Mouse (Mus musculus) gastrocnemius, postnatal 4 days (tissue): ENCODE measurements around the gene St8sia4. TPM values are rescaled to one million over a fixed set of nuclear protein-coding genes. Genes with fewer than 3 reads are reported as not detected.

Source experiments
- DNase-seq, 2 experiments: peaks; one replicate each; pipeline ENCODE4 v3.0.0; 2021 to 2022; ENCODE audit warnings: low spot score in 2 of 2, mixed read lengths in 2 of 2
- total RNA-seq, 2 experiments: library from RNA; stranded (reverse); gene quantifications; 2 replicates each; pipeline ENCODE4 v1.2.3; 2021

The St8sia4 gene
- total RNA-seq, 2 experiments from 2014 or later = 10.2 to 11.6 TPM

DNA sequence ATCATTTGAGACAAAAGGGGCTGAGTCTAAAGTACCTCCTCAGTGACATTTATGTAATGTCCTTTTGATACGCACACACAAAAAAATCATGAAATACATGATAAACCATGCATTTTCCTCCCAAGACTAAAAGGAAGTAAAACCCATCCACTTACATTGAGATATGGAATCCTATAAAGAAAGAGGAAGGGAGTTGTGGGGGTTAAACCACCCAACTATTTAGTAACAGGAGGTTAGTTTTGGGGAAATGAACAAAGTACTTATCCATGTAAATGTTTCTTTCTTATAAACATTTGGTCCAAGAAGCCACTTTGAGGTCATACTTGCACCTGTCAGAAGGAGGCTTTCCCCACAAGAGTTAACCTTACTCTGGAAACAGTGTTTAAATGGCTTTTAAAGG lies 69.3 kb downstream of the St8sia4 start:
- no peak for DNase-seq

DNA sequence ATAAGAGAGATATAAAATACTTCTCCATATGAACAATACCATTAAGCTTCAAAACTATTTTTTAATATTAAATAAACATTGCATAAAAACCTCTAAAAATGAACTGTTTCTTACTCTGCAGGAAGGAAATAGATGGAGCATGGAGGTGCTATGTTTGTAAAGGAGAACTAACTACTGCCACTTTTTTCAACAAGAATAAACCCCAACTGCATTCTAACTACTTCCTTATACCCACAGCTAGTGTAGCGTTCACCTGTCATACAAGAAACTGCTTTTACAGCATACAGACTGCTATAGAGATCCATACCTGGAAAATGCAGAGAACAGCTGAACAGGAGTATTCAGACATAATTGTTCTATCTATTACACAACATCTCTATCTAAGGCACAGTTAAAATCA lies 70.5 kb downstream of the St8sia4 start:
- no peak for DNase-seq

DNA sequence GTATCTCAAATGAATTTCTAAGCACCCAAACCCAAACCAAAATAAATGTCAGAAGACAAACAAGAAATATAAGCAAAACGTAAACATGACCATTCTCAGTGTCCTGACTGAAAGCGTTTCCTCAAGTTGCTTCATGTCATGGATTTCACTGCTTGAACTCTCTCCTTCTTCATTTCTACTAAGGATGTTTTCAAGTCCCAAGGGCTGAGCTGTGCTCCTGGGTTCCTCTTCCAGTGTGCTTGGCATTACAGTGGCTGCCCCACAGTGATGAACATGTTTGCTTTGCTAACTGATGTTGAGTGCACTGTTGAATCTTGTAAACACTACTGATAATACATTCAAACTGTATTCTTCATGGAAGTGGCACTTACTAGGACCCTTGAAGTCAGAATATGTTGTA lies 76.3 kb downstream of the St8sia4 start:
- no peak for DNase-seq

DNA sequence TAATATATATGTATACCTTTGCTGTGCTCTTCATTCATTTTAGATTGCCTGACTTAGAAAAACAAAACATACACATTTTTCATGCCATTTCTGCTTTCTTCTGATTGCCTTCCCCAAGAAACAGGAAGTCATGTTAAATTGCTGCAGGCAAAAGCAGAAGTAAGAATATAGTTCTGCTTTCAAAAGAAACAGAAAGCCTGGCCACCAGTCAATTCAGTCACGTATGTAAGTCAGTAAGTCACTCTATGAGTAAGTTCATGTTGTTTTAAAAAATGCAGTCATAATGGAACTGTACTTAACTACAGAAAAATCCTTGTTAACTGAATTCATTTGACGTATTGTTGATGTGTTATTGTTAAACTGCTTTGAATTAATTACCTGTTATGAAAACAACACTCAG lies 77.3 kb downstream of the St8sia4 start:
- peak in 1 of 2 experiments; percentile 34 for DNase-seq

DNA sequence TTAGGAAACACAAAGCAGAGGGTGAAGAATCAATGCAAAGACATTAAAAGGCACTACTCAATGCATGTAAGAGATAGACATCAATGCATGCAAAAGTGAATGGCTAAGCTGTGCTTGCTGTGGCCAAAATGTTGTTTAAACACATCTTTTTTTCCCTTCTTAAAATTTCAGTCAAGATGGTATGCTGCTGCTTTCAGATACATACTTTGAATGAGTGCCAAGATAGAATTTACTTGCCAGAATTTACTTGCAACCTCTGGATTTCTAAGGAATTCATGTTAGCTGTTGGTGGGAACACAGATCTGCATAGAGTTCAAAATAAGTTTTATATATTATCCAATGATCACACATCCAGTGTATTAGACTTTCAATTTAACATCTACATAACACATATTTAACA lies 77.9 kb downstream of the St8sia4 start:
- no peak for DNase-seq

DNA sequence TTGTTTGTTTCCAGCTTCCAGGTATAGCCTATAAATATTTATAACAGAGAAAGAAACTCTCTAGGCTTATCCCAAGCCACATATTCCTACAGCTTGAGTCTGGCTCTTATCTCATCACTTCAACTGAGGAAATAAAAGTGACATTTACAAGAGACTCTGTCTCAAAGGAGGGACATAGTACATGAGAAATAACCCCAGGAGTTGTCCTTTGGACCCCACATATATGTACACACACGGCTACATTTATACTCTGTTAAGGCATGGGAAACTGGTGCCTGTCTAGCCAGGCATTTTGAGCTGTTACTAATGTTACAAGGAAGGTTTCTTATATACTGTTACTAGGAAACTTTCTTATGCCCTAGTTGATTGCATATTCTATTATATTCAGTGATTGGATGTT lies 84.1 kb downstream of the St8sia4 start:
- no peak for DNase-seq

DNA sequence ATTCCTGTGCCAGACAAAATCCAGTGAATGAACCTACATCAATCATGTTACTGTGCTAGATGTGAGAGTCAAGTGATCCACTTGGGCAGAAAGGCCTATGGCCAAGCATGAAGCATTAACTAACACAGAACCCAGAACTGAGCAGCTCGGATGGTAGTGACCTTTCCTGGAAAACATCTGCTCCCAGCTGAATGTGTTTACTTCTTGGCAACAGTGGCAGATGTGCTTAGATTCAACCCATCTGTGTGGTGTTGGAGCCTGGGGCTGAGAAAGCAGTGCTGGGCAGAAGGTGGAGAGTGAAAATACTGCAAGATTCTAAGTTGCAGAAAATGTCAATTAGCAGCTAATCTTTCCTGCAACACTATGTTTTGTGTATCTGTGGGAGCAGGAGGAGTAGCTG lies 85.1 kb downstream of the St8sia4 start:
- DNase-seq = no peak

DNA sequence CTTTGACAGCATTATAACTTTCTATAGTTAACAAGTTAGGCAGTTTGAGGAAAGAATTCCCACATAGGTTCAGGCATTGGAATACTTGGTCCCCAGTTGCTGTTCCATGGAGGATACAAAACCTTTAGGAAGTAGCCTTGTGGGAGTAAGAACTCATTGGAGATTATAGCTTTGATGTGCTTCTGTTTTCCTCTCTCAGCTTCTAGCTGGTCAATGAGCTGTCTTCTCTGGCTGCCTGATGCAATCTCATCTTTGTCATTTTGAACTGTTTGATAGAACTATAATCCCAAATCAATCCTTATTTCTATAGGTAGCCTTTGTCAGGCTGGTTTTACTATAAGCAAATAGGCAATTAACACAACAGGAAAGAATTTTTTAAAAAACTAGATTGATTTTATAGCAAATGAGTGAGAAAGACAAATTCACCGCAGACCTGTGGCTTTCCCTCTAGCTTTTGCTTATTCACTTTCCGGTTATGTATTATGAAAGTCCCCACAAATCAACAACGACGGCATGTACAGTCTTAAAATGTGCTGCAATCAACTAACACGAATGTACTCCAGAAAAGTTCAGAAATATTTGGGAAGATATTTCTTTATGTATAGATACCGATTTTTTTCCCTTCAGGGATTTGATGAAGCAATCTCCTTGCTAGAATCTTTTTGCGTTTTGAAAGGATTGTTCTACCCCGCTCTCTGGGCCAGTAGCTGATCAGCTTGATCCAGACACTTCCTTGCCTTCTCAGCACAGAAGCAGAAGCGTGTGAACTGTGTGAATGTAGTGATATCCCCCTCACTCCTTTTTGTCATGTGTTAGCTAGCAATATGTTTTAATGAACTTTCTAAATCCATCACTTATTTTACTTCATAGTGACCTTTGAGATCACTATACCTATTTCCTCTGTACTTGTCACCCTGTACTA lies 94.5 kb downstream of the St8sia4 start:
- DNase-seq = no peak

DNA sequence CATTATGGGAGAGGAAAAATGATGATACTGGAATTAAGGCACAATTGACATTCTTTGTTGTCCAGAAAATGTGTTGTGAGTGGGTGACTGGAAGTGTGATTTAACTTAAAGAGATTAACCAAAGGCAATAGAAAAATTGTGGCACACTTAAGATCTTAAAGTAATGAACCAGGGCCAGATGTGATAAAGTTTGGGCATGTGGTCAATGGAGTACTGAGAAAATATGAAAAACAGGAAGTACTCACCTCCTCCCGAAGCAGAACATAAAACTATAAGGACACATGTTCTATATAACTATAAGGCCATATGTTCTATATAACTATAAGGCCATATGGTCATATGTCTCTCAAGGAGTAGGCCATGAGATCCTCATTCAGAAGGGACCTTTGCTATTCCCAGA lies 96.3 kb downstream of the St8sia4 start:
- no peak for DNase-seq

DNA sequence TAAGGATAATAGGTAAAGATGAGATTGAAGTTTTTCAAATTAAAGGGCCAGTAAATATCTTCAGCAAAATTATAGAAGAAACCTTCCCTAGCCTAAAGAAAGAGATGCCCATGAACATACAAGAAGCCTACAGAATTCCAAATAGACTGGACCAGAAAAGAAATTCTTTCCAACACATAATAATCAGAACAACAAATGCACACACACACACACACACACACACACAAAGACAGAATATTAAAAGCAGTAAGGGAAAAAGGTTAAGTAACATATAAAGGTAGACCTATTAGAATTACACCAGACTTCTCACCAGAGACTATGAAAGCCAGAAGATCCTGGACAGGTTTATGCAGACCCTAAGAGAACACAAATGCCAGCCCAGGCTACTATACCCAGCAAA lies 112.8 kb downstream of the St8sia4 start:
- DNase-seq = peak; percentile 61 to 84

DNA sequence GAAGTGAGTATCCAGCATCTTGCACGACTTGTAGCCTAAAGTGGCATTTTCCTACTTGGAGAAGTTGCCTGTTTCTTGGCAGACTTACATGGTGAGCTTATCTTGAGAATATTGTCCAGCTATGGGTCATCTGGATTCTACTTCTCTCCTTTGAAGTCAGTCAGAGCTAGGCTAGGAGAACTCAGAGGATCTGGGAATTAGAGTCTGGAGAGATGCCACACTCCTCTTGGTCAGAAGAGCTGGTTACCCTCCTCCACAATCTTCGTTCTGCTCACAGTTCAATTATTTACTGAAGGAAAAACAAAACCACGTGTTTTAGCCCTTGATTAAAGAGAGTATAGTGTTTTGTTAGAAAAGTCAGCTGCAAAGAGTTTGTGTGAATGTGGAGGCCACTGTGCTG lies 125.9 kb downstream of the St8sia4 start:
- DNase-seq = no peak
